Mouse (Mus musculus): Measurements from ENCODE around the gene Slc16a5.
"Not testable (repeated sequence)": the region's sequence is repeated elsewhere in the genome, so short reads cannot be mapped to it uniquely, and the experiment has no call there.

The Slc16a5 gene

DNA sequence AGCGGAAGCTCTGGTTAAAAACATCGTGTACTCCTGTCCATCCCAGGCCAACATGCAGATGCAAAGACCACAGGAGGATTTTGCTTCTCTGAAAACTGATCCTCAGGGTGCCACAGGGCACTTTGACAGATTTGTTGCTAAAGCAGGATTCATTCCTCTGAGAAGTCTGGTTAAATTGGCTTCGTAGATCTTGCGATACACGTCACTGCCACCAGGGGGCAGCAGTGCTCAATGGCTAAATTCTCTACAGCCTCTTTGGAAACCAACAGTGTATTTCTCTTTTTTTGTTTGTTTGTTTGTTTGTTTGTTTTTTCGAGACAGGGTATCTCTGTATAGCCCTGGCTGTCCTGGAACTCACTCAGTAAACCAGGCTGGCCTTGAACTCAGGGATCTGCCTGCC lies 21.5 kb downstream of the Slc16a5 start:
- DNase-seq, result peak; percentile 77

GRCm38 (mm10) chr11:115485155-115485554 lies 22.9 kb downstream of the Slc16a5 start:
- no peak for DNase-seq

DNA sequence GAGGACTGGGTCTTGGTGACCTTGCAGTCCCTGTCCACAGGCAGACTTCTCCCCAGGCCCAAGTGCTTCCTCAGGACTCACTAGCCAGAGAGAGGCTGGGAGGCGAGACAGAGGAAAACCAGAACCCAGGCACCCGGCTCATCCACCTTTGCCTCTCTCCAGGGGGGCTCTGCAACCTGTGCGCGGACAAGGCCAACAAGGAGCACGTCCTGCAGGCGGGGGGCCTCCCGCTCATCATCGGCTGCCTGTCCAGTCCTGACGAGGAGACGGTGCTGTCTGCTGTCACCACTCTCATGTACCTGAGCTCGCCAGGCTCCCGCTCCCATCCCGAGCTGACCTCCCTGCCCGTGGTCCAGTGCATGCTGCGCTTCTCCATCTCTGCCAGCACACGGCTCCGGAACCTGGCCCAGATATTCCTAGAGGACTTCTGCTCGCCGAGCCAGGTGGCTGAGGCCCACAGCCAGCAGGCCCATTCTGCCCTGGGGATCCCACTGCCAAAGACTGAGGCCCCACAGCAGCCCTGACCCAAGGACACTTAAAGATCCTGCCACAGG lies 26.4 kb downstream of the Slc16a5 start:
- no peak for DNase-seq

GRCm38 (mm10) chr11:115490441-115491355 lies 28.4 kb downstream of the Slc16a5 start:
- no peak for DNase-seq

- DNase-seq, result peak; percentile 88
Observed at GRCm38 (mm10) chr11:115491356-115492083, 29.2 kb downstream of the Slc16a5 start, which contains the start of gene Nt5c. Gene Nt5c, minus strand, starts transcription at chr11:115491862.

DNA sequence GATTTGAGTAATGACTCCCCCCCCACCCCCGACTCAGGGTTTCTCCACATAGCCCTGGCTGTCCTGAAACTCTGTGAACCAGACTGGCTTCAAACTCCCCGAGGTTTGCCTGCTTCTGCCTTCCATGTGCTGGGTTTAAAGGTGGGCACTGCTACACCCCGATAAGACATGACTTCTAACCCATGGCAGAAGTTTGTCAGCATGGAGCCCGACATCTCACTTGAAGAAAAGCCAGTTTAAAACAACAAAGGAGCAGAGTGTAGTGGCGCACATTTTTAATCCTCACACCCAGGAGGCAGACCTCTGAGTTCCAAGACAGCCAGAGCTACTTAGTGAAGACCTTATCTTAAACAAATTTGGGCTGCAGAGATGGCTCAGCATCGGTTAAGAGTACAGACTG lies 30.1 kb downstream of the Slc16a5 start:
- no peak for DNase-seq

DNA sequence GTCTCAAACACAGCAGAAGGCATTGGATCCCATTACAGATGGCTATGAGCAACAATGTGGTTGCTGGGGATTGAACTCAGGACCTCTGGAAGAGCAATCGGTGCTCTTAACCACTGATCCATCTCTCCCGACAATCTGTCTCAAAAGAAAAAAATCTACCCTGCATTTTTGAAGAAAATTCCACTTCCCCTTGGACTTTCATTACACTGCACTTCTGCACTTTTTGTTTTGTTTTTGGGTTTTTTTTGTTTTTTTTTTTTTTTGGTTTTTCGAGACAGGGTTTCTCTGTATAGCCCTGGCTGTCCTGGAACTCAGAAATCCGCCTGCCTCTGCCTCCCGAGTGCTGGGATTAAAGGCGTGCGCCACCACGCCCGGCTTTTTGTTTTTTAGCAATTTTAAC lies 34.3 kb downstream of the Slc16a5 start:
- not testable (repeated sequence) for DNase-seq

DNA sequence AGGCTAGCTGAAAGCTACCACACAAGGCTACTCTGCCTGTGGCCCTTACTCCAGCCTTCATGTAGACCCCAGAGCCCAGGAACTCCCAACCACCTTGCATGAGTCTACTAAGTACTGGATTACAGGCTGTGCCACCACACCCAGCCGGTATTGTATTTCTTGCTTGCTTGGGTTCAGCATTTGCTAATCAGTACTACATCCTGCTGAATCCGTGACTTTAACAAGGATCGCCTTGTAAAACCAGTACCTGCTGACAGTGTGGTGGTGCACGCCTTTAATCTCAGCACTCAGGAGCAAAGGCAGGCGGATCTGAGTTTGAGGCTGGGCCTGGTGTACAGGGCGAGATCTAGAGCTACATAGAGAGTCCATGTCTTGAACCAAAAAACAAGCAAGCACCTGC lies 40.4 kb downstream of the Slc16a5 start:
- DNase-seq, result no peak

GRCm38 (mm10) chr11:115506586-115506985 lies 44.3 kb downstream of the Slc16a5 start:
- DNase-seq, result no peak

- no peak for DNase-seq
Observed at GRCm38 (mm10) chr11:115508061-115508460, 45.8 kb downstream of the Slc16a5 start.

GRCm38 (mm10) chr11:115509773-115510506 lies 47.7 kb downstream of the Slc16a5 start:
- no peak for DNase-seq

DNA sequence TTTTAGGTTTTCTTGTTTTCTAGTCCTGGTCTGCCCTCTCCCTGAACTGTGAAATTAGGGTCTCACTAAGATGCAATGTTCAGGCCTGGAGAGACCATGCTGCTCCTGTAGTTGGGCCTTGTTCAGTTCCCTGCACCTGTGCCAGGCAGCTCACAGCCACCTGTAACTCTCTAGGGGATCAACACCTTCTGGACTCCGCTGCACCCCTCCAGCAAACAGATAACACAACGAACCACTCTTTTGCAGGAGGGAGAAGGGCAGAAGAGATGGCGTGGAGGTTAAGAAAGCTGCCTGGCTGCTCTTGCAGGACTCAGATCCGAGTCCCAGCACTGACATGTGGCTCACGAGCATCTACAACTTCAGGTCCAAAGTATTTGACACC lies 48.2 kb downstream of the Slc16a5 start:
- no peak for DNase-seq

DNA sequence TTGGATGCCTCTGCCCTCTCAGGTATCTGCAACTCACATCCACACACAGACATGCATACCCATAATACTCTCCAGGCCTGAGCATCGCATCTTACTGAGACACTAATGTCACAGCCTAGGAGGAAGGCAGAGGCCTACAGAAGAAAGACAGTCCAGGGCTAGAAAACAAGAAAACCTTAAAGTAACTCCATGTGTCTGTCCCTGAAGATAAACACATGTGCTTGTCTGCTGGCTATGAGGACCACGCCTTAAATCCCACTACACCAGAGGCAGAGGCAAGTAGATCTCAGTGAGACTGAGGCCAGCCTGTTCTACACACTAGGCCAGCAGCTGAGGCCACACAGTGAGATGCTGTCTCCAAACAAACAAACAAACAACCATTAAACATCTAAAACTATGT lies 48.8 kb downstream of the Slc16a5 start:
- DNase-seq, result no peak

- no peak for DNase-seq
Observed at GRCm38 (mm10) chr11:115512004-115512403, 49.7 kb downstream of the Slc16a5 start.

GRCm38 (mm10) chr11:115512407-115513183 lies 50.3 kb downstream of the Slc16a5 start:
- no peak for DNase-seq

GRCm38 (mm10) chr11:115513271-115514237 lies 51.3 kb downstream of the Slc16a5 start:
- DNase-seq, result peak; percentile 52

DNA sequence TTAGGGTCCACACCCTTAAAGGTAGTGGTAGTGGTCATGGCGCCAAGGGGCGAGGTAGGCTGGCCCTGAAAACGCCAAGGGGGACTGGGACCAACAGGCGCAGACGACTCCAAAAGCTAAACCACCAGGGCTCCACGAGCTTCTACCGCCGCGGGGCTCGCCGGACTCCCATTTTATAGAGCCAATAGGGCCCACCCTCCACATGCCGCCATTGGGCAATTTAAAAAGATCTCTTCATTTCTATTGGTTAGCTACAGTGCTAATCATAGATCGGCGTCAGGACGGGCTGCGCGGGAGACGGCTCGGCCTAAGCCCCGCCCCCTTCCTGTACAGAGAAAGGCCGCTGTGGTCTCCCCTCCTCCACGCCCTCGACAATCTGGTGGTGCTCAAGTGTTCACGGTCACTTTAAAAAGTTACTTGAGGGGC lies 52.0 kb downstream of the Slc16a5 start, which contains the start of gene Jpt1:
TSS of gene Jpt1 (minus strand) at position 150 of the 426 bp plus-strand sequence.
- peak; percentile 98 for DNase-seq

- DNase-seq, result no peak
Observed at GRCm38 (mm10) chr11:115515021-115515420, 52.7 kb downstream of the Slc16a5 start.

DNA sequence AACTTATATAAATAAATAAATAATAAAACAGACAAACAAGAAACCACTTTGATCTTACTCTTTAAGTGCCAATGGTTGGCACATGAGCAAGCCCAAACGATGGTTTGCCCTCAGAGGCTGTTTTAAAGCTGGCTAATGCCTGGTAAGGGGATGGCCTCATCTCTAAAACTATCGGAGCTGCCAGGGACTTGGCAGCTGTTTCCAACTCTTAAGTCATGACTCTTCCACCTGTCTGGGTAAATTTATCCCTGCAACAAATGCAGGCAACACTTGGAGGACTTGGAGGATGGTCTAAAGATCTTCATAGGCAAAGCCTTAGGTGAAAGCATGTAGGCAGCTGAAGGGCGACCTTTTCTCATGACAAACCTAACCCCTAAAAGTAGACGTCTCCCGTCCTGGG lies 54.7 kb downstream of the Slc16a5 start:
- DNase-seq, result no peak

DNA sequence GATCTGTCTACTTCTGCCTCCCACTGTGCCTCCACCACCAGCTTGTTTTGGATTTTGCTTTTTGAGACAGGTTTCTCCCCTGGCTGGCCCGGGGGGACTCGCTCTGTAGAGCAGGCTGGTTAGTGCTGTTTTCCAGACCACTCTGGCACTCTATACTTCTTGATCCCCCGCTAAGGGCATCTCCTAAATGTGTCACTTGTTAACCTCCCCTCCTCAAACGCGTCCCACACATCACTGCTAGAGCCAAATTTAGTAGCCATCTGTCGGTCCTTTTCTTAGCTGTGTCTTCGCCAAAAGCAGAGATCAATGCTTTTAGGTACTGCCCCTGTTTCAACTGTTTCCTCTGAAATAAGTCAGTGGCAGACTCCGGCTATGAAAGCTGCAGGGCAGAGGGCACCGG lies 56.4 kb downstream of the Slc16a5 start:
- no peak for DNase-seq

DNA sequence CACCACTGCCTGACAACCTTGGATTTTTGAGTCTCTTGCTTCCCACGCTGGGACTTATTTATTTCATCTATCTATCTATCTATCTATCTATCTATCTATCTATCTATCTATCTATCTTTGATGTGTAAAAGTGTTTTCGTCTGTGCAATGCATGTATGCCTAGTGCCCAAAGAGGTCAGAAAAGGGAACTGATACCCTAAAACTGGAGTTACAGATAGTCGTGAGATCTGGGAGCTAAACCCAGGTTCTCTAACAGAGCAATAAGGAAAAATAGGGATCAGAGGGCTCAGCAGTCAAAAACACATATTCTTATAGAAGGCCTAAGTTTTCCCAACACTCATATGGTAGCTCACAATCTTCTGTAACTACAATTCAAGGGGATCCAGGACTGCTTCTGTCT lies 57.3 kb downstream of the Slc16a5 start:
- no peak for DNase-seq
